Mouse (Mus musculus) ES-CJ7 (cell line): ENCODE measurements around the gene Muc3.
"Not testable (repeated sequence)": the region's sequence is repeated elsewhere in the genome, so short reads cannot be mapped to it uniquely, and the experiment has no call there.

Source experiments
- DNase-seq: peaks from one replicate; pipeline ENCODE4 v3.0.0; 2011; ENCODE audit warnings: low read depth, low spot score

The Muc3 gene

GRCm38 (mm10) chr5:137122686-137123193 is 26.4 kb downstream of the Muc3 start:
- DNase-seq: peak; percentile 89

GRCm38 (mm10) chr5:137121280-137121679 is 27.8 kb downstream of the Muc3 start:
- no peak for DNase-seq

GRCm38 (mm10) chr5:137118878-137119277 is 30.2 kb downstream of the Muc3 start:
- no peak for DNase-seq

GRCm38 (mm10) chr5:137117994-137118393 is 31.1 kb downstream of the Muc3 start:
- DNase-seq: not testable (repeated sequence)

GRCm38 (mm10) chr5:137116987-137117386 is 32.1 kb downstream of the Muc3 start:
- DNase-seq: no peak

- peak; percentile 50 for DNase-seq
Observed at GRCm38 (mm10) chr5:137115866-137116847, 33.0 kb downstream of the Muc3 start, which contains the start of gene Trim56. Gene Trim56 (minus strand): TSS chr5:137116209.

- peak; percentile 58 for DNase-seq
Observed at GRCm38 (mm10) chr5:137114891-137115561, 34.1 kb downstream of the Muc3 start.

- peak; percentile 41 for DNase-seq
Observed at GRCm38 (mm10) chr5:137111542-137112408, 37.3 kb downstream of the Muc3 start.

GRCm38 (mm10) chr5:137110863-137111262 is 38.3 kb downstream of the Muc3 start:
- DNase-seq: no peak

GRCm38 (mm10) chr5:137109941-137110593 is 39.1 kb downstream of the Muc3 start:
- no peak for DNase-seq

- DNase-seq: no peak
Observed at GRCm38 (mm10) chr5:137108111-137108510, 41.0 kb downstream of the Muc3 start.

- no peak for DNase-seq
Observed at GRCm38 (mm10) chr5:137107670-137108069, 41.5 kb downstream of the Muc3 start.

GRCm38 (mm10) chr5:137107024-137107423 is 42.1 kb downstream of the Muc3 start:
- DNase-seq: peak; percentile 90

- no peak for DNase-seq
Observed at GRCm38 (mm10) chr5:137106434-137106833, 42.7 kb downstream of the Muc3 start.

GRCm38 (mm10) chr5:137103969-137104368 is 45.2 kb downstream of the Muc3 start:
- peak; percentile 57 for DNase-seq

GRCm38 (mm10) chr5:137102575-137103522 is 46.3 kb downstream of the Muc3 start:
- no peak for DNase-seq

GRCm38 (mm10) chr5:137102078-137102477 is 47.0 kb downstream of the Muc3 start:
- DNase-seq: no peak

GRCm38 (mm10) chr5:137100660-137101059 is 48.5 kb downstream of the Muc3 start:
- DNase-seq: no peak

GRCm38 (mm10) chr5:137098418-137098817 is 50.7 kb downstream of the Muc3 start:
- no peak for DNase-seq

GRCm38 (mm10) chr5:137096037-137096436 is 53.1 kb downstream of the Muc3 start:
- no peak for DNase-seq
